Comparison of ENCODE assay signal across 8 mouse cellular contexts in genomic region chr6:144154892-144155424, GRCm38 (mm10).
DNase-seq lines count a peak whose midpoint lies in the region; ATAC-seq lines count a peak whose summit lies in the region.
"Had no signal": no experiment of that assay in that cellular context is flagged by ENCODE, and none has a peak within 500 bp of the region (broad histone marks: within the 10 kb centered on the region; RNA-seq: fewer than 3 reads in every experiment).

No protein-coding gene starts in this region.

- peak overlapping the region; percentile 91 for H3K27ac ChIP-seq in forebrain, embryonic 13.5 days
- 0 out of 2 replicates have a peak overlapping the region, but pooled peaks have one; percentile 19 for H3K27ac ChIP-seq in neural tube, embryonic 15.5 days (replicated peaks)

- peak overlapping the region; percentile 41 for H3K4me2 ChIP-seq in forebrain, embryonic 13.5 days
- H3K4me2 ChIP-seq in neural tube, embryonic 15.5 days, result peak overlapping the region; percentile 22

- no peak overlapping the region for H3K4me3 ChIP-seq in forebrain, embryonic 13.5 days
- H3K4me3 ChIP-seq in neural tube, embryonic 15.5 days (replicated peaks), result no peak overlapping the region

- WGBS in forebrain, embryonic 13.5 days, result 4% methylated on average over 9 of the region's 9 CpGs
- WGBS in neural tube, embryonic 15.5 days, result 17% methylated on average over 9 of the region's 9 CpGs

- ATAC-seq in forebrain, embryonic 13.5 days, result peak; percentile 87
- ATAC-seq in neural tube, embryonic 15.5 days (ENCODE audit: low FRiP score), result peak; percentile 68; the same call in 1 of the 2 replicates

- H3K27me3 ChIP-seq in forebrain, embryonic 13.5 days, result no peaks in the 10 kb centered on the region
- H3K27me3 ChIP-seq in neural tube, embryonic 15.5 days (replicated peaks), result no peaks in the 10 kb centered on the region

- H3K9me3 ChIP-seq in forebrain, embryonic 13.5 days (replicated peaks), result no peaks in the 10 kb centered on the region
- no peaks in the 10 kb centered on the region for H3K9me3 ChIP-seq in neural tube, embryonic 15.5 days (replicated peaks)

- H3K9ac ChIP-seq in forebrain, embryonic 13.5 days, result peak overlapping the region; percentile 47
- no peak overlapping the region for H3K9ac ChIP-seq in neural tube, embryonic 15.5 days (replicated peaks)

- peak; percentile 81 to 83 for DNase-seq in cerebellum, postnatal 10 days
- peak; percentile 41 to 54 for DNase-seq in layer of hippocampus, postnatal 36 days
- no peak for DNase-seq in ovary, postnatal 36 days (ENCODE audit: low spot score)
- DNase-seq in ovary, adult 18-20 months (ENCODE audit: low spot score), result no peak
- DNase-seq in urinary bladder, postnatal 4 days (ENCODE audit: low spot score in 2 of 2), result no peak
- DNase-seq: kidney, adult 8-10 months had no signal

- H3K36me3 ChIP-seq in forebrain, embryonic 13.5 days (ENCODE audit: poor library complexity, severe bottlenecking), result peaks cover 14% of the 10 kb centered on the region; the same call in 1 of the 2 replicates
- no peaks in the 10 kb centered on the region for H3K36me3 ChIP-seq in neural tube, embryonic 15.5 days

- H3K4me1 ChIP-seq in forebrain, embryonic 13.5 days, result peaks cover 50% of the 10 kb centered on the region
- peaks cover 17% of the 10 kb centered on the region for H3K4me1 ChIP-seq in neural tube, embryonic 15.5 days

Comparison
In these comparisons a context has a peak if more than half of its experiments do, and no peak if none do; other contexts are left out.
1. DNase-seq: peak in cerebellum, postnatal 10 days (2 of 2) and layer of hippocampus, postnatal 36 days (2 of 2); none in ovary, postnatal 36 days (single experiment), ovary, adult 18-20 months (single experiment) and urinary bladder, postnatal 4 days (0 of 2).